Mouse (Mus musculus) embryonic stem cell, embryonic (primary cell): ENCODE data around the gene Lifr.

ENCODE experiments used
- CTCF ChIA-PET, 4 experiments: fragments of 300-600 bp in 2 of 4; fragments of 350-600 bp in 2 of 4; sonication (Branson Sonifier 250); formaldehyde crosslinking; loops; one replicate each; lab custom pipeline; 2022; ENCODE audit warnings: inconsistent platforms in 2 of 4; lab: Charles Lee
- POLR2A ChIA-PET, 4 experiments: fragments of 300-600 bp in 2 of 4; fragments of 350-600 bp in 2 of 4; sonication (Branson Sonifier 250); formaldehyde crosslinking; loops; one replicate each; lab custom pipeline; 2022; ENCODE audit warnings: antibody characterized with exemption in 4 of 4, inconsistent platforms in 1 of 4; lab: Charles Lee

The Lifr gene

DNA sequence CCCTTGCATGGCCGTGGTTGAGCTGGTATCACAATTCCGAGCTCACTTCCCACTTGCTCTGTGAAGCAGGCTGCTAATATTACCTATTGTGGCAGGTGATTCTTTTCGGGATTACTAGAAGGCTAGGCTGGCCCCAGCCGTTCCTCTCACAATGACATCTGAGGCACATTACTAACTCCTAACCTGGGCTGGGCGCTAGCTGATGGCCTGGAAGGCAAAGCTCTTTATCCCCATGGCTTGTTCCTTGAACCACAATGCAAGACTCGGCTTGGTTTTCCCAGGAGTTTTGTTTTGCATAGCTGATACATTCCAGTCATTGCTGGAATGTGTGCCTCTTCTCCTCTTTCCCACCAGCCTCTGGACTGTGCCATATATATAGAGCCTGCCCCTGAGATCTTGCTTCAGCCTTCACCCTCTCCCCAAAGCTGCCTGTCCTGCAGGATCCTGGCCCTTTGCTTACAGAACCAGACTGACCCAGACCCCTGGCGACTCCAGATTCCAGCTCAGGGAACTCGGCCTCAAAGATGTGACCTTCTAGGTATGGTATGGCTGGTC, at the start of gene Lifr:
Gene Lifr (plus strand): TSS at position 404 of the 555 bp plus-strand sequence.
- ChIA-PET CTCF (interaction anchor here in 1 of 4 experiments (0.5 kb wide), 1 partner anchor 180 kb away, joined by 3 read pairs; no protein-coding TSS in a partner anchor), POLR2A (interaction anchor here in 3 of 4 experiments (0.6 to 5.1 kb wide), 7 partner anchors 8 to 39 kb away, joined by 3 to 21 read pairs (median 3); no protein-coding TSS in a partner anchor)

DNA sequence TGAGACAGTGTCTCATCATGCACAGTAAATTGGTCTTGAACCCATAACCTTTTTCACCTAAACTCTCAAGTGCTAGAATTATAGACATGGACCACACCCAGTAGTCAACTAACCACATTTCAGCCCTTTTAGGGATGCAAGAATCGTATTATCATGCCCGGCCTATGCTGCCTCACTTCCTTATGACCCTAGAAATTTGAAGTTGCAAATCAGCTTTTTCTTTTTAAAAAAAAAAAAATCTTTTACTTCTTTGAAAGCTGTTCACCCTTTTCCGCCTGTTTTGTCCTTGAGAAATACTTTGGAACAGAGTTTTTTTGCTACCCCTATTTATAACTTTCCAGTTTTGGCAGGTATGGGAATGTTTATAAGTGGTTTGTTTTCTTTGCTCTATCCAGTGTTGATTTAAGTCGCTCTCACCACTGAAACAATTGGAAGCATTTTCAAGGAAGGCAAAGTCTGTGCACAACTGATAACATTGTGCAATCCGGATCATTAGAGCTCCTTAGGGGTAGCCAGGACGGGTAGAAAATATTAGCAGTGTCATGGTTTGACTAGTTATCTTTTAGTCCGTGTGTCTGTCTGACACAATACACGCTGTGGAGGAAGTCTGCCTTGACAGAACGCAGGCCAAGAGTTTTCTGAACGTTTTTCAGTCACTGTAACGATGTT, 46.2 kb upstream of the Lifr start:
- ChIA-PET POLR2A (interaction anchor here in 1 of 4 experiments (1.0 to 1.6 kb wide), 4 partner anchors 8 to 72 kb away, joined by 3 read pairs; no protein-coding TSS in a partner anchor), CTCF (no interaction called here)

DNA sequence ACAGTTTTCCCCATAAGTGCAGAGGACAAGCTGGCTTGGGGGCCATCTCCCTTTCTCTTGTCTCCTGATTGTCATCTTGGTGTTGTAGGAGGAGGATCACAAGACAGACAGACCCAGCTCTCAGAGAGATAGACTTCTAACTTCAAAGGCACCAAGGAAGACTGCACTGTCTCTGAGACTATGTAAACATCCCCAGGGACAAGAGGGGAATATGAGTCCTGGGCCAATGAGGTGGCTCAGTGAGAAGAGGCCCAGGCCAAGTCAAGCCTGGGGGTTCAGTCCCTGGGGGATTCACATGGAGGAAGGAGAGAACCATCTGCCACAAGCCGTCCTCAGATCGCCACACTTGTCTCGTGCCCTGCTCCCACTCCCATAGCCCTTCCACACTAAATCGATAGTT, 45.4 kb upstream of the Lifr start:
- POLR2A ChIA-PET: no interaction called here
- CTCF ChIA-PET: no interaction called here

DNA sequence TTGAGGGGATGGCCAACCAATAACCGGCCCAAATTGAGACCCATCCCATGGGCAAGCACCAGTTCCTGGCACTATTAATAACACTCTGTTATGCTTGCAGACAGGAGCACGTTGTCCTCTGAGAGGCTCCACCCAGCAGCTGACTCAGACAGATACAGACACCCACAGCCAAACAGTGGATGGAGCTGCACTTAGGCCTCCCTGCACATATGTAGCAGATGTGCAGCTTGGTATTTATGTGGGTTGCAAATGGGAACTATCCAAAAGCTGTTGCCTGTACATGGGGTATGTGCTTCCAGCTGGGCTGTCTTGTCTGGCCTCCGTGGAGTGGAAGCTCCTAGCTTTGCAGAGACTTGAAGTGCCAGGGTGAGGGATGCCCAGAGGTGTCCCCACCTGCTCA, 42.5 kb upstream of the Lifr start:
- CTCF ChIA-PET: interaction anchor here in 1 of 4 experiments (0.6 kb wide), 2 partner anchors 8 to 9 kb away, joined by 3 read pairs; no protein-coding TSS in a partner anchor
- POLR2A ChIA-PET: interaction anchor here in 1 of 4 experiments (0.7 kb wide), 1 partner anchor 9 kb away, joined by 5 read pairs; no protein-coding TSS in a partner anchor

DNA sequence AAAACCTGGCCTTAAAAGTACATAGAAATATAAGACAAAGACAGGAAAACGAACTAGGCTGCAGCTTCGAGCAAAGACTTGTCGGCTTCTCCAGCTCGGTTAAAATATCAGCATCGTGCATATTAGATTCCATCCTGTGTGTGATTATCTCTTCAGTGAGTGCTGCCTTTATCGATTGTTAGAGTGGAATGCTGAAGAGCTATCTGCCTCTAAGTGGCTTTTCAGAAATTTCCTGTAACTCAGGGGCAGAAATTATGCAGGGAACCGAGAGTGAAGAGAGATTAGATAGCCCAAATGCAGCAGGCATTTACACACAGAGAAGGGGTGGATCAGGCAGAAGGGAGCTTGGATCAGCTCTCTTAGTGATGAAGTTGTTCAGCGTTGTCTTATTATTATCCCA, 41.5 kb upstream of the Lifr start:
- ChIA-PET CTCF (no interaction called here), POLR2A (interaction anchor here in 2 of 4 experiments (0.8 to 1.4 kb wide), 2 partner anchors 13 to 67 kb away, joined by 3 read pairs; no protein-coding TSS in a partner anchor)

DNA sequence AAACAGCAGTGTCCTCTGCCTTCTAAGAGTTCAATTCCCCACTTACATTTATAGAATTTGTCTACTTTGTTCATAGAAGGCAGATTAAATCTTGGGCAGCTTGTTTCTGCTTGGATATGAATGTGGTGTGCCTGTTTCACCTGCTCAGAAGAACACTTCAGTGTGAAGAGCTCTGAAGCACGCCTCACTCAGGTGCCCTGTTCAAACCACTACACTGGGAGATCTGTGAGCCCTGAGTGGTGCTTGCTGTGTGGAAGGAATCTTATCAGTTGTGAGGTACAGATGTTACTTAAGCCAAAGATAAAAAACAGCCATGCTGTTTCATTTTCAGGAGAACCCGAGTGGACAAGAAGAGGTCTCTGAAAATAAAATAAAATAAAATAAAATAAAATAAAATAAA, 38.7 kb upstream of the Lifr start:
- ChIA-PET POLR2A (interaction anchor here in 3 of 4 experiments (0.6 to 1.4 kb wide), 4 partner anchors 8 to 1047 kb away, joined by 3 read pairs; partner anchors contain the start of gene Wdr70 (in 1 of the 3)), CTCF (interaction anchor here in 1 of 4 experiments (0.6 kb wide), 2 partner anchors 64 to 185 kb away, joined by 4 to 6 read pairs; no protein-coding TSS in a partner anchor)

DNA sequence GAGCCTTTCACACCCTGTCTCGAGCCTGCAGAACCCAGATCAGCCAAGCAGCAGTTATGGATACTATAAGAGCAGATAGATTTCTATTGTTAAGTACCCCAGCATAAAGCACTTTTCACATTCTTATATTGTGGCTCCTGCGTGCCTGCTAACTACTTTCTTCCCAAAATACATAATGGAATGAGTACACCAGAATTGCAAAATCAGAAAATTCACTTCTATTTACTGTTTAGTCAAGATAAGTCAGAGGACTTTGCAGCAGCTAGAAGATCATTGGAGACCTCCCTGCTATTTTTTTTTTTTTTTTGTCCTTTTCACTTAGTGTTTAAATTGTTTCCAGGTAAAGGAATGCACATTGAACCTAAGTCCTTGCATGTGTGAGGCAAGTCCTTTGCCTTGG, 38.3 kb upstream of the Lifr start:
- ChIA-PET POLR2A (interaction anchor here in 3 of 4 experiments (0.6 to 1.4 kb wide), 3 partner anchors 9 to 1047 kb away, joined by 3 read pairs; partner anchors contain the start of gene Wdr70 (in 1 of the 3)), CTCF (interaction anchor here in 1 of 4 experiments (0.6 kb wide), 2 partner anchors 64 to 185 kb away, joined by 4 to 6 read pairs; no protein-coding TSS in a partner anchor)

DNA sequence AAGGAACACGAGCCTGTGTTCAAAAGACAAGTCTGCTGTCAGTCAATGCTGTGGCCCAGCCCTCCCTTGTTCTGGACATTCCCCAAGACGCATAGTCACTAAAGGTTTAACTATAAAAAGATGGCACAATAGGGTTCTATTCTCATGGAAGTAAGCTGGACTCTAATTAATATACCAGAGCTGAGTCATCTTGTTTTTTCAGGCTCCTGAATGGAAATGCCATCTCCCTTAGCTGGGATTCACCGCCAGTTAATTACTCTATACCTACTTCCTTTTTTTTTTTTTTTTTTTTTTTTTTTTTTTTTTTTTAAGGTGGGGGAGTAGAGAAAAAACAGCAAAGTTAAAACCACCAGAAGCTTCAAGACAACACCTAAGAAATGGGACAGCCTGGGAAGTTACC, 33.6 kb upstream of the Lifr start:
- ChIA-PET POLR2A (interaction anchor here in 1 of 4 experiments (0.7 kb wide), 1 partner anchor 9 kb away, joined by 5 read pairs; no protein-coding TSS in a partner anchor), CTCF (no interaction called here)

DNA sequence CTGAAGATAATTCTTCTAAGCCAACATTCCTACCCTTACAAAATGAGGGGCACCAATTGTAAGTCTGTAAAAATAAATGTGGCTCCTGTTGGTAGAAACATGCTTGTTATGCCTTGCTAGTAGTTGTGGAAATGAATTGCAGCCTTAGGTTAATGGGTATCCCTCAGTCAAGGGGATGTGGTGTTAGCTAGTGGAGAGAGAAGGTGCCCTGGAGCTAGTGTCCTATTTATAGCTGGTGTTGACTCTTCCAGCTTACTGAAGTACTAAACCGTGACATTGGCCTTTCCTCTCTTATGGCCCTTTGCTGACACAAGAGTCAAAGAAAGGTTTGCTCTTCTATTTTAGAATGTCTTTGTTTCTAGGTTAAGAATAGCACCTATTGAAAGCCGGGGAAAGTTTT, 29.9 kb upstream of the Lifr start:
- CTCF ChIA-PET: no interaction called here

DNA sequence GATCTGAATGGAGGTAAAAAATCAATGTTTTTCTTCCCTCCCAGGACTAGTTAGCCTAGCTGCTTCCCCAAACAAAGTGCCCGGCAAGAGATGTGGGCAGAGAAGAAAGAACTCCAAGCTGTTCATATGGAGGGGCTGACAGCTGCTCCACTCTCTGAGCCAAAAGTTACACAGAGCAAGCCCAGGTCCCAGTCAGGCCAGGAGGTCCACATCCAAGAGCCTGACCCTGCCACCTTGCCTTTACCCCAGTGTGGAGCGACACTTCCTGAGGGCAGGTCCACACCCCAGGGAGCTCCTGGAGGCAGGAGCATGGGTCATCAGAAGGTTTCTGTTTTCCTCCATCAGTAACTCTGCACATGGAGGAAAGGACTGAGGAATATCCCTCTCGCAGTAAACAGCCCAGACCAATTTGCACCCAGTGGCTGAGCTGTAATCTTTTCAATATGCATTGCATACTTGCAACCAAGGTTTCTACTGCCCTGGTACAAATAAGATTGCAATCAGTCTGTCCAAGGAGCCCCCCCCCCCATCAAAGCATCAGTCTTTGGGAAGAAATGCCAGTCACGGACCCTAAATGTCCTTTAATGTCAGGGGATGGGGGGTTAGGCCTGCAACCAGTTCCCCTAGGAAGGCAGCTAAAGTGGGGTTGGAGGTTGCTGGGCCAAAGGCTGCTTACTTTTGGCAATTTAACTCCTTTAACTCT, 28.3 kb upstream of the Lifr start:
- POLR2A ChIA-PET: interaction anchor here in 2 of 4 experiments (0.6 to 2.0 kb wide), 4 partner anchors 22 to 1871 kb away, joined by 3 to 5 read pairs (median 4); no protein-coding TSS in a partner anchor
- CTCF ChIA-PET: interaction anchor here in 2 of 4 experiments (0.6 to 1.2 kb wide), 5 partner anchors 10 to 397 kb away, joined by 3 to 4 read pairs (median 3); no protein-coding TSS in a partner anchor

More for the DNA sequence above, 29.9 kb upstream of the Lifr start:
- POLR2A ChIA-PET: no interaction called here

DNA sequence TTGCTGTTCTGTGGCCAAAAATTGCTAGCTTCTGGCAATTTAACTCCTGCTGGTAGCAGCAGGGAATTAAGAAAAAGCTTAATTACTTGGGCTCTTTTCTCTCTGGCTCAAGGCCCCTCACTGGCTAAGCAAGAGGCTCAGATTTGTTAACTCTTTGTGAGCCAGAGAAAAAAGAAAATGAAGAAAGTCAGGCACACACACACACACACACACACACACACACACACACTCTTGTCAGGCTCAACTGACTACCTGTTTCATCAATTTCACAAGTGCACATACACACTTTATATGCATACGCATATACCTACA, 27.8 kb upstream of the Lifr start:
- POLR2A ChIA-PET: interaction anchor here in 2 of 4 experiments (0.6 to 2.0 kb wide), 5 partner anchors 19 to 1871 kb away, joined by 3 to 5 read pairs (median 3); no protein-coding TSS in a partner anchor
- CTCF ChIA-PET: interaction anchor here in 2 of 4 experiments (0.6 to 1.2 kb wide), 4 partner anchors 10 to 396 kb away, joined by 3 to 4 read pairs (median 3); no protein-coding TSS in a partner anchor

DNA sequence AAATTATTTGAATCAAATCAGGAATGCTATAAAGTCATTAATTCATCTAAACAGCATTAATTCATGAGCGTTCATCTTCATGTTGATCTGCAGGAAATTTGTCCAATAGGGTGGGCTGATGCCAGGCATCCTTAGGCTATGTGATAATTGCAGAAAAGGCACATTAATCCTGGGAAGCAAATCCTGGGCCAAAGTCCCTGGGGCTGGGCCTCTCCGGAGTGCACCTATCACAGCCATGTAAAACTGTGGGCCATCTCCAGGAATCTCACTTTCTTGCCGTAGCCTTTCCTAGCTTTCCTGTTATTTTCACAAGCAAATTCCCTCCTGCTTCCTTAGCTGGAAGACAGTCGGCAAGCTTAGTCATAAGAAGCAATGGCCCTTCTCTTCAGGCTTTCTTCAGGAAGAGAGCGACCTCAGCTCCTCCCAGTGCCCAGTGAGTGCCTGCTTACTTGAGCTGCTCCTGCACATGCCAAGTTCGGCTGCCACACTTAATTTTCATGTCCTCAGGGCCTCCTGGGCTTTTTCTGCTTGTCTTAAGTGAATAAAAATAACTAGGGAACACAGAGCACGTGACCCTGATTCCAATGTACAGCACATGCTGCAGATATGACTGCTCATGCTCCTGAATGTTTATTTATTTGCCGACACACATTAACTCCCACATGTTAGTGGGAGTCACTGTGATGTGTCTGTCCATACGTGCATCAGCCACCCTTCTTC, 26.7 kb upstream of the Lifr start:
- ChIA-PET POLR2A (interaction anchor here in 2 of 4 experiments (1.0 to 2.0 kb wide), 3 partner anchors 20 to 77 kb away, joined by 3 to 4 read pairs (median 3); no protein-coding TSS in a partner anchor), CTCF (interaction anchor here in 1 of 4 experiments (0.6 kb wide), 1 partner anchor 575 kb away, joined by 3 read pairs; no protein-coding TSS in a partner anchor)

DNA sequence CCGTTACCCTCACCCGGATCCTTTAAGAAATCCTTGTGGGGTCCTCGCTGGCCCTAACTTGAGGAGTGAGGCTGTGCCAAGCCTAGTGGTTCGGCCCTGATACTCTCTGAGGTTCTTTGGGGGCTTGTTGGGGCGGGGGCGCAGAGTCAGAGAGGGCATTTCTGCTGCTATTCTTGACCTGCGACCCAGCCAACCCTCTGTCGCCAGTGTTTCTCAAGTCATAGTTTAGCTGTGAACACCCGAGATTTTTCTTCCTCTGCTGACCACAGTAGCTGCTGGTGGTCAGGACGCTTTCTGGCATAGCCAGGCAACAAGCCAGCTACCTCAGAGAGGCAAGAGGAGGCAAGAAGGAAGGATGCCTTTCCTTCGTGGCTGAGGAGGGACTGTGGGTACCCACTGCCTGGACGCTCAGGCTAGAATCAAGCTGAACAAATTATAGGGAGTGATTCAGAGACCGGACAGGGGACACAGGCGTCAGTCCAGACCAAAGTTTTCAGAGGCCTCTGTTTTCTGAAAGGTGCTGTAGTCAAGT, 25.4 kb upstream of the Lifr start:
- ChIA-PET CTCF (no interaction called here), POLR2A (no interaction called here)

DNA sequence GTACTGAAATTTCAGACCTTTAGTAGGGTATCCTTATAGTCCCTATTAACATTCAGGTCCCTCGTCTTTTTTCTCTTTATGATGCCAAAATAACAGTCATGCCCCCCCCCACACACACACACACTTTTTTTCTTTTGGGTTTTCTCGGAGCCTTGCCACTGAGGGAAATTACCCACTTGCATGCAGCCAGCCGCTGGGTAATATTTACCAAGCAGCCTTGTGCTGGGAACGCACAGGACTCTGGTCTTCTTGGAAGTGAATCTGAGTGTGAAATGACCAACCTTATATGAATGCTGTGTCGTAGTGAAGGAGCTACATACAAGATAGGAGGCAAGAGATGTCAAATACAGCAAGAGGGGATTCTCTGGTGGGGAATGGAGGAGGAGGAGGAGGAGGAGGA, 24.8 kb upstream of the Lifr start:
- POLR2A ChIA-PET: no interaction called here

DNA sequence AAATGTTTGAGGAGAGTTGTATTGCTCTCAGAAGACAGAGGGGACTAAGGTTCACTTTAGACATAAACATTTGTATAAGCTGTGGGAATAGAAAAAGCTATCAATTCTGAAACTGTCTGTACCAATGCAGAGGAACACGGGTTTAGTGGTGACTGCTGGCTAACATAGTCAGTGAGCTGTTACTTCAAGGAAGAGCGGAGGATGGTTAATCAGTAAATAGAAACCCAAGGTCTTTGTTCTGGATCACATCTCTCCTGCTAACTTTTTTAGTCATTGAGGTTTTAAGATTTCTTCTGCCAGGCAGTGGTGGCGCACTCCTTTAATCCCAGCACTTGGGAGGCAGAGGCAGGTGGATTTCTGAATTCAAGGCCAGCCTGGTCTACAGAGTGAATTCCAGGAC, 23.7 kb upstream of the Lifr start:
- ChIA-PET CTCF (no interaction called here), POLR2A (interaction anchor here in 1 of 4 experiments (0.6 kb wide), 1 partner anchor 35 kb away, joined by 4 read pairs; no protein-coding TSS in a partner anchor)

More for the DNA sequence above, 24.8 kb upstream of the Lifr start:
- CTCF ChIA-PET: no interaction called here

DNA sequence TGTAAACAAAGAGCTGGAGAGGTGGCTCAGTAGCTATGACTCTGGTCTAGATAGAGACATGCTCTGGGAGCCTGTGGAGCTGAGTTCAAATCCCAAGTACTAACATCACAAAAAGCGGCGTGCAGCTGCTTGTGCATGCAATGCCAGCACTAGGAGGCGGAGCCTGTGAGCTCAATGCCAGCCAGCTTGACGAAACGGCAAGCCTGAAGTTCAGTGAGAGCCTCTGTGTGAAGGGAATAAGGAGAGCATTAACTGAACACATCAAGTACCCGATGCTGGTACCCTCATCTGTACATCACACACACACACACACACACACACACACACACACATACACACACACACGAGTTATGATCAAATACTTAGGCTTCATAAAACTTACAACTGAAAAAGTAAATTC, 21.0 kb upstream of the Lifr start:
- ChIA-PET POLR2A (interaction anchor here in 2 of 4 experiments (0.7 kb wide), 2 partner anchors 46 to 64 kb away, joined by 3 to 4 read pairs; no protein-coding TSS in a partner anchor), CTCF (interaction anchor here in 1 of 4 experiments (0.6 kb wide), 1 partner anchor 159 kb away, joined by 3 read pairs; no protein-coding TSS in a partner anchor)

DNA sequence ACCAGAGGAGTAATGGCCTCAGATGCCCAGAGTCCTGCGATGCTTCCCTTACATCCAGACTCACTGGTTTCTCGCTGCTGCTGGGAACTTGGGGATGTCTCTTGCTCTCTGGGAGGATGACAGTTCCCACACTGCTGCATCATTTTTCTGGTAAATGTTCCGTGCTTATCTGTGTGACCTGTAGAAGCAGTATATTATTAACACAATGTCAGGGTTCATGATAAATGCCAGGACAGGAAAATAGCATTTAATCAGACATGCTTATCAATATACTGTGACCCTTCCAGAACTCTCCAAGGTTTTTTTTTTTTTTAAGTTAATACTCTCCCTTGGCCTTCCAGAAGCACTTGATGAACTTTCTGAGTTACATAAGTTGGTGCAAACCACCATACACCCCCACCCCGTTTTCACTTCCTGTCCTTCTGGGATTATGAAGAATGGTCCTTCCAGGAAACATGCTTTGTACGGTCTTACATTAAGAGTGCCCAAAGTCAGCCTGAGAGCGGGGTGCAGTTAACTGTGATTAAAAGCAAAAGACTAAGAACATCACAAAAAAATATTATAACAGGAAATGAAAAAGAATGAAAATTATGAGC, 20.1 kb upstream of the Lifr start:
- CTCF ChIA-PET: no interaction called here
- POLR2A ChIA-PET: interaction anchor here in 1 of 4 experiments (0.7 kb wide), 1 partner anchor 63 kb away, joined by 3 read pairs; no protein-coding TSS in a partner anchor
